Mouse (Mus musculus) right cerebral cortex, postnatal 4 days (tissue): ENCODE measurements around the gene Gm4559.
"Not testable (repeated sequence)": the region's sequence is repeated elsewhere in the genome, so short reads cannot be mapped to it uniquely, and the experiment has no call there.

Source experiments
- DNase-seq: peaks from one replicate; pipeline ENCODE4 v3.0.0-alpha.2; 2022

Gm4559 gene

DNA sequence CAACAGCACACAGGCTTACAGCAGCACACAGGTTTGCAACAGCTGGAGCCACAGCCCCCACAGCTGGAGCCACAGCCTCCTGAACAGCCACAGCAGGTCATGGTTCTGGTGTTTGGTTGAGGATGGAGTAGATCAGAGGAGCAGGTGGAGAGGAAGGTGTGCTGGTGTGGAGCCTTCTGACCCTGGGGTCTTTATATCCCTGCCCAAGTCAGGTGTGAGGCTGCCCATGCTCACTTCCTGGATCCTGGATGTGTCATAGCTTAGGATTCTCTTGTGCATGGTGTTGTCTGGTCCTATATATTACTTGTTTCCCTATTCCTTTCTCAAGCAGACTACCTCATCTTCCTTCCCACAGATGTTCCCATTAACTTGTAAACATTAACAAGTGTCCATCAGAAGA lies at the start of gene Gm4559:
Gene Gm4559 (minus strand): TSS at position 101 of the 400 bp plus-strand sequence.
- not testable (repeated sequence) for DNase-seq

DNA sequence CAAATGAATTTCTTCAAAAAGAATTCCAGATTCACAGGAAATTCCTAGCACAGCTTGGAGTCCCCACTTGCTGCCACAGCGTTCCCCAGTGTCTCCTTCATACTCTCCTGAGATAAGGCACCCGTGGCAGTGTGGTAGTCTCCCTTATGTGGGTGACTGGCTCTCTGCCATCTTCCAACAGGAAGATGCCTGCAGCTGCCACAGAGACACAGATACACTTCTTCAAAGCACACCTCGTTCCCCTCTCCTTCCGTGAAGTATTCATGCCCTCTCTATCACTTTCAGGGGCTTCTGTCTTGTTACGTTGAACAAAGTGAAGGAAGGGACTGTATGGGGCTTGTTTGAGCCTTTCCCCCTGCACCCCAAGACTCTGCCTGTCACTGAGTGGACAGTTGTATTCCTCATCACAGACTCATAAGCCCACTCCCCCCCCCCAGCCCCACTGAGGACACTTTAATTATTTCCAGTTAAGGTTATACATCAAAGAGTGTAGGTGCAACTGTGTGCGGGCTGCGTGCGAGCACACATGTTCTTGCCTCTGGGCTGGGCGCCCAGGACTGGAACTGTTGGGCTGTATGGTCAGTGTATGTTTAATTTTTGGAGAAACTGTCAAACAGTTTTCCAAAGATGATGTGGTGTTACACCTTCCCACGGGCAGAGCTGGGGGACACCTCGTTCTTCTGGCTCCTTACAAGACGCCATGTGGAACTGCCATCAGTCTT lies 49.4 kb upstream of the Gm4559 start:
- DNase-seq: no peak

DNA sequence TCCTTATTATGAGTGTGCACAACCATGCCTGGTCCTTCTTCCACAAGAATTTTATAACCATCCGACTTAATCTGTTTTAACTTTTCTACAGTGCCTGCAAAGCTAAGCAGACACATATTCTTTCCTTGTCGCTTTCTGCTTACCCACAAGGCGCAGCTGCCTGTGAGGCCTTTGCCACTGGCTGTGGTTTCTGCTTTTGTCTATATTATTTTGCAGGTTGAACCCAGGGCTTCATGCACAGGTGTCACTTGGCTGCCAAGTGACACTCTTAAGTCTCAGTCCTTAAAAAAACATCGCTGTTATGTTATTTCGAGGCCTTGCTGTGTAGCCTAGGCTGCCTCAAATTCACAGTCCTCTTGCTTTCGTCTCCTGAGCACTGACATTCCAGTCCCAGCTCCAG lies 48.5 kb upstream of the Gm4559 start:
- no peak for DNase-seq

DNA sequence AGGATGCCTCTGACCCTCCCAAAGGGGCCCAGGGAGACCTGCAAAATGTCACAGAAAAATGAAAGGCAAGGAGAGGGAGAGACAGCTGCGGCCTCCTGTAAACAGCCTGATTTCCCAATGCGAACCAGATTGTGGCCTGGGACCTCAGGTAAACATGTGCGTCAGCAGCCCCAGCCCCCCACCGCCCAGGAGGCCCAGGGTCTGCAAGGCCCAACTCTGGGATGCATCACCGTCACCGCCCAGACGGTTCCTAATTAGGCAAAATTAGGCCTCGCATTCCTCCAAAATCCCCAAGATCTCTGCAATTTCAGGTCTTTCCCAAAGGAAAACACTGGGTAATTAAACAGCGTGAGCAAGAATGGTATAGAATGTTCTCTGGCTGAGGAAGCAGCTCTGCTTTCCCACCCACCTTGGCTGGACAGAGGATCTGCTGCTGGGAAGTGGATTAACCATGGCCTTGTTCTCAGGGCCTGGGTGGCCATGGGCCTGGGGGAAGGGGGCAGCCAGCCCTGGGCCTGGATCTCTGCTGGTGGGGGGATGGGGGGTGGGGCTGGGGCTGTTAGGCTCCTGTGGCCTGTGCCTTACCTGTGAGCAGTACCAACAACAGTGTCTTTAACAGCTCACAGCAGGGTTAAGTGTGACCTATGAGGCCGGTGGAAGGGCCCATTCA lies 47.6 kb upstream of the Gm4559 start:
- DNase-seq: not testable (repeated sequence)

DNA sequence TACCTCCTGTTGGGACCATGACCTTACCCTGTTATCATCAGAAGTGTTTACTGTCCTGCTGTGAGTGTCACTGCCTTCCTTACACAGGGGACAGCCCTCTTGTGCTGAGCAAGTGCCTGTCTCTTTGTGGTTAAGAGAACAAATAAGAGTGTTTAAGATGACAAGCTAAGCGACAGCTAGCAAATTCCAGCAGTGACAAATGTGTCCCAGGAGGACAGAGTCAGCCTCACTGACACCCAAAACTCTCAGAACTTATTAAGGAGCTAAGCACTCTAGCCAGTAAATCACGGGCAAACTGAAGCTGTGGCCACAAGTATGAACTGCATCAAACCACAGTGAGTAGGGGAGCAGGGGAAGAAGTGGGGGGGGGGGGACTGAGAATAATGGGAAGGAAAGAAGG lies 46.7 kb upstream of the Gm4559 start:
- no peak for DNase-seq

DNA sequence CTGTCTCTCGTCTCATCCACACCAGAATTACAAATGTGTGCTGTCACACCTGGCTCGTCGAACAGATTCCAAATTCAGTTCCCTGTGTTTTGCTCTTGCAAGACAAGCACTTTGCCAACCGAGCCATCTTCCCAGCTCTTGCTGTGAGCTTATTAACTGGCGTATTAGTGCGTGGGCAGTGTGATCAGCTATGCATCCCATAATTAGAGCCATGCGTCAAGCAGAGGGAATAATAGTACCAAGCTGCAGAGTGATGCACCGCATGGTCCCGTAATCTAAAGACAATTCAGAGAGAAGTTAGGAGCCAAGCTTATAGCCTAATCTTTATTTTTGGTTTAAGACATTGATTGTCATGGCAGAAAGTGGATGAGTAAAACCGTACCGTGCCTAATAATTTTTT lies 45.0 kb upstream of the Gm4559 start:
- DNase-seq: no peak

DNA sequence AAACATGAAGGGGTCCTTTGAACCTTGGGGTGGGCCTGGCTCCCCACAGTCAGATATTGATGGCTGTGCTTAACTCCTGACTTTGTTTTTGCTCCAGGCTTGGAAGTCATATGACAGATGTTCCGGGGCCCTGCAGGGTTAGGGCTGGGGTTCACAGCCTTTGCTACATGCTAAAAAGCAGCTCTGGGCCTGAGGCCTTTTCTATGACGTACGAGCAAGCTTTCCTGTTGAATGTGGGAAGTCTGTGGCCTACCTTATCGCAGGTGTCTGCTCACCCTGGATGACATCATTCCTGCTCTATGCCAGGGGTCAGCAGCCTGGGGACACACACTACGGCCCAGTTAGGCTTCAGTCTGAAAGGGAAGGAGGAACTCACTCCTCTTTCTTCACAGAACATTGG lies 43.1 kb upstream of the Gm4559 start:
- no peak for DNase-seq

DNA sequence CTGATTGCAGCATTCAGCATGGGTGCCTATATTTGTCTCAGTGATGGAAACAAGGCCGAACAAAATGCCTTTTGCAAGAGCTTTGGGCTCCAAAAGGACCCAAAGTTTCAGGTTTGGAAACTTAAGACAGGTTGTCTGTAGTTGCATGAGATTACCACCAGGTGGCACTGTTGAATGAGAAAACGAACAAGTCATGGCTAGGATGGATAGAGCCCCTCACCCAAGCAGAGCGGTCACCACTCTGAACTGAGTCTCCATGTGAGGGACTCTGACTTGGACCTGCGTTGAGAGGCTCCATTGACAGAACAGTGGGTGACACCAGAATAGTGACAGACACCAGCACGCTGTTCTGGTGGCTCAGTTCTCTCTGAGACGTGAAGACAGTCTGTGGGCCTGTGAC lies 42.4 kb upstream of the Gm4559 start:
- DNase-seq: peak; percentile 41

DNA sequence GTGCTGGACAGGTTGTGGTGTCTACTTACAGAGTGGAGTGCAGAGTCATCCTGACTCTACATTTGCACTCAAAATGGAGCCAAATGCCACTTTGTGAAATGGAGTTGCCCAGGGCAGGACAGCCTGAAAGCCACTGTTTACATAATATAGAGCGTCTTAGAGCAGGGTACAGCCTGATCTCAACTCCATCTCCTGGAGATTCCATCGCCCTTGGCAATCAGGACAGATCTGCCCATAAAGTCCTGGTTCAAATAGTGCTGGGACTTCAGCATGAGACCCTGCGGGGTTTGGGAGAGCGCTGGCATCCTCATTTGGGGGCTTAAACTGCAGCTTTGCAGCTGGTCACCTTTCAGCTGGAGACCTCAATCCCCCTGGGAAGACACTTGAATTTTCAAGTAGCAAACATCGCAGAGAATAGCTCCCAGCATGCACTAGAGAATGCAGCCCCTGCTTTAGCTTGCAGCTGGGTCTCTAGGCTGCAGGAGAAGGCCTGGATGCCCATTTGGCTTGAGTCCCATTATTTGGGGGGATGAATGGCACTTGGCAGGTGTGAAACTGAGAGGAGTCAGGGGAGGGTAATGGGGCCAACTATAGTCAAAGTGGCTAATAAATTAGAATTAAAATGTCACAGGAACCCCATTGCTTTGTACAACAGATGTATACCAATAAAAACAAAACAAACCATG lies 40.6 kb upstream of the Gm4559 start:
- no peak for DNase-seq

DNA sequence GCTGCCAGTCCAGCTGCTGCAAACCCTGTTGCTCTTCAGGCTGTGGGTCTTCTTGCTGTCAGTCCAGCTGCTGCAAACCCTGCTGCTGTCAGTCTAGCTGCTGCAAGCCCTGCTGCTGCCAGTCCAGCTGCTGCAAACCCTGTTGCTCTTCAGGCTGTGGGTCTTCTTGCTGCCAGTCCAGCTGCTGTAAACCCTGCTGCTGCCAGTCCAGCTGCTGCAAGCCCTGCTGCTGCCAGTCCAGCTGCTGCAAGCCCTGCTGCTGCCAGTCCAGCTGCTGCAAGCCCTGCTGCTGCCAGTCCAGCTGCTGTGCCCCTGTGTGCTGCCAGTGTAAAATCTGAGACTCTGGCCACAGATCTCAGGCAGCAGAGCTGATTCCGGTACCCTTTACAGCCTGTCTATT lies 29.8 kb upstream of the Gm4559 start:
- DNase-seq: not testable (repeated sequence)

DNA sequence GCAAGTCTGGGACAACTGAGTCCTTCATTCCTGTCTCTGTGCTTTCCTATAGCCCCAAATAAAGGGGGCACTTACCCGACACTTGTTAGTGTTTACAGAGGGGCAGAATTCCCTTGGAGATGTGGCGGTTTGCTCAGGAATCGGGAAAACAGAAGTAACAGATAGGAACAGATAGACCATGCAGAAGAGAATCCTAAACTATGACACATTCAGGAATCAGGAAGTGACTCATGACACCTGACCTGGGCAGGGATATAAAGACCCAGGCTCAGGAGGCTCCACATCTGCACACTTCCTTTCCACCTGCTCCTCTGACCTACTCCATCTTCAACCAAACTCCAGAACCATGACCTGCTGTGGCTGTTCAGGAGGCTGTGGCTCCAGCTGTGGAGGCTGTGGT lies 29.1 kb upstream of the Gm4559 start, which contains the start of gene Krtap5-4:
Gene Krtap5-4 (plus strand): TSS at position 301 of the 400 bp plus-strand sequence.
- no peak for DNase-seq

DNA sequence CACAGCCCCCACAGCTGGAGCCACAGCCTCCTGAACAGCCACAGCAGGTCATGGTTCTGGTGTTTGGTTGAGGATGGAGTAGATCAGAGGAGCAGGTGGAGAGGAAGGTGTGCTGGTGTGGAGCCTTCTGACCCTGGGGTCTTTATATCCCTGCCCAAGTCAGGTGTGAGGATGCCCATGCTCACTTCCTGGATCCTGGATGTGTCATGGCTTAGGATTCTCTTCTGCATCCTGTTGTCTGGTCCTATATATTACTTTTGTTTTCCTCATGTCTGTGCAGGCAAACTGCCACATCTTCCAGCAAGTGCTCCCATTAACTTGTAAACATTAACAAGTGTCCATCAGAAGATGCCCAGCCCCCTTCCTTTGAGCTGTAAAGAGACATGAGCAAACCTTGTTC lies 22.9 kb upstream of the Gm4559 start, which contains the start of gene Krtap5-1:
Gene Krtap5-1 (minus strand): TSS at position 101 of the 400 bp plus-strand sequence.
- DNase-seq: not testable (repeated sequence)

DNA sequence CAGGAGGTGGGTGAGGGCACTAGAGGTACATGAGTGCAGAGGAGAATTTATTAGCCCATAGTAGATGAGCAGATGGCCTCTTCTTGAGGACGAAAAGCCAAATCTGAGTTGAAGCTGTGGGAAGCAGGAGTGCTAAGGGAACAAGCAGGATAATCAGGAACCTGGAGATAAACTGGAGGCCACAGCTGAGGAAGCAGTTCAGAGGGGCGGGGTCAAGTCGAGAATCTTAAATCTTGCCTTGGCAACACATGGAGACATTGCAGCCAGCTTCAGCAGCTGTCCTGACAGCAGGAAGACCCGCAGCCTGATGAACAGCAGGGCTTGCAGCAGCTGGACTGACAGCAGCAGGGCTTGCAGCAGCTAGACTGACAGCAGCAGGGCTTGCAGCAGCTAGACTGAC lies 21.9 kb upstream of the Gm4559 start:
- DNase-seq: not testable (repeated sequence)

DNA sequence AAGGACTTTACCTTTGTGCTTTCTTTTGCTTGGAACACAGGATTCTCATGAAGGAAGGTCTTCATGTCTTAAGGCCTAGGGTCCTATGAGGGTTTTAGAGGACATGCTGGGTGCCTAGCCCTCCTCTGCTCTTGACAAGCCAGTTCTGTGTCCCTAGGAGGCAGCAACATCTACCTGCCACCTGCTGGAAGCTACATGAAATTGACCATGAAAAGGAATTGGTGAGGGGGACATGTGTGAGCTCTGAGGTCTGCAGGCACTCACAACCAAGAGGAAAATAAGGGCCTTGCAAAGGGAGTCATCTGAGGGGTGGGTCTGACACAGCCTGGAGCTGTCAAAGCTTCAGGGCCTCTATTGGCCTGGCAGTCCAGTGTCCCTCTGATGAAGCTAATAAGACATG lies 21.3 kb upstream of the Gm4559 start:
- no peak for DNase-seq

DNA sequence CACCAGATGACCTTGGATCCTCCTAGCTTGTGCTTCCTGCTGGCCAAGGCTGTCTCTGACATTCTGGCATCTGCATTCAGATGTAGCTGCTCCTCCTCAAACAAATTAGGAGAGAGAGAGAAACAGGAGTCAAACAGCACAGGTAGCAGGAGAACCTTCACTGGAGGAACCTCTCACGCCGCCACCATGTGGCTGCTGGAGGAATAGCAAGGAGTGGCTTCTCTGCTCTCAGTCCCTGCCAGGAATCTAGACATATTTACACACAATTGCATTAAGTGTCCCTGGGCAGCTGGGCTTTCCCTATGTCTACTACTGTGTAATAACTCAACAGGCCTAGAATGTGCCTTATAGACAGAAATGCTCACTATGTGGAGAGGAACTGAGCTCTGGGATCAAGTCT lies 19.7 kb upstream of the Gm4559 start:
- peak; percentile 16 for DNase-seq

DNA sequence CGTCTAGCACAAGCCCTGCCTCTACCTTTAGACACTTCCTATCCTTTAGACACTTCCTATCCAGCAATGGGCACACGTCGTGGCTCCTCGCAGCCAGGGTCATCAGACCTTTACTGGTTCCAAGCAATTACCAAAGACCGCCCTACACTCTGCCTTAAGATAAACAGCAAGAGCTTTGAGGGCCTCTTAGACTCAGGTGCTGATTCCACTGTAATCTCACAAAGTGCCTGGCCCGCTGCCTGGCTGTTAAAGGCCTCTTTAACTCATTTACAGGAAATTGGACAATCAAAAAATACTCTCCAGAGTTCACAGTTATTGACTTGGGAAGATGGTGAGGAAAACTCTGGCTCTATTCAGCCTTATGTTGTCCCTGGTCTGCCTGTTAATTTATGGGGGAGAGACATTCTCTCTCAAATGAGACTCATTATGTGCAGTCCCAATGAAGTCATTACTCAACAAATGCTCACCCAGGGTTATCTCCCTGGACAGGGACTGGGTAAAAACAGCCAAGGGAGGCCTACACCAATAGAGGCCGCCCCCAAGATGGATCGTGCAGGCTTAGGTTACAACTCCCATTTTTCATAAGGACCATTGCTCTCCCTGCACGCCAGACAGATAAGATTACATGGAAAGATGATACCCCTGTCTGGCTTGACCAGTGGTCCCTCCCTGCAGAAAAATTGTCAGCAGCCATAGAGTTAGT lies 11.9 kb upstream of the Gm4559 start:
- DNase-seq: not testable (repeated sequence)

DNA sequence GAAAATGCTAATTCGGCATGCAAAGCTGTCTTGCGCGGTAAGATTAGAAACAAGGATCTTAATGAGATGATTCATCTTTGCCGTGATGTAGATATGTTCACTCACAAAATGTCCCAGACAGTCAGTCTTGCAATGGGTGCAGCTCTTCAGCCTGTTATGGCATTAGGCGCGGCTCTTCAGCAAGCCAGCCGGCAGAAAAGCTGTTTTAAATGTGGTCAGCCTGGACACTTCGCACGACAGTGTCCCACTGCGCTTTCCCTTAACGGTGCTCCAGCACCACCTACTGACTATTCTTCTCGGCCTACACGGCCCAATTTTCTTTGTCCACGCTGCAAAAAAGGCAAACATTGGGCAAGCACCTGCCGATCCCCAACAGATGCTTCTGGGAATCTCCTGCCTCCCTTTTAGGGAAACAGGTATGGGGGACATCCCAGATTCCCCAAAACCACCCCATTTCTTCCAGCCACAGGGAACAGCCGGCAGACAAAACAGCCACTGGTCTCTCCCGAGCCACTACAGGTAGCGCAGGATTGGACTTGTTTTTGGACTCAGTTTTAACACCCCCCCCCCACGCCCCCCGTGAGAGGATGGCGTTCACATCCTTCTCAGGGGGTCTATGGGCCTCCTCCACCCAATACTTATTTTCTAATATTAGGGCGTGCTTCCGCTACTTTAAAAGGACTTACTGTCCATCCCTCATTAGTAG lies 11.1 kb upstream of the Gm4559 start:
- DNase-seq: peak; percentile 25

DNA sequence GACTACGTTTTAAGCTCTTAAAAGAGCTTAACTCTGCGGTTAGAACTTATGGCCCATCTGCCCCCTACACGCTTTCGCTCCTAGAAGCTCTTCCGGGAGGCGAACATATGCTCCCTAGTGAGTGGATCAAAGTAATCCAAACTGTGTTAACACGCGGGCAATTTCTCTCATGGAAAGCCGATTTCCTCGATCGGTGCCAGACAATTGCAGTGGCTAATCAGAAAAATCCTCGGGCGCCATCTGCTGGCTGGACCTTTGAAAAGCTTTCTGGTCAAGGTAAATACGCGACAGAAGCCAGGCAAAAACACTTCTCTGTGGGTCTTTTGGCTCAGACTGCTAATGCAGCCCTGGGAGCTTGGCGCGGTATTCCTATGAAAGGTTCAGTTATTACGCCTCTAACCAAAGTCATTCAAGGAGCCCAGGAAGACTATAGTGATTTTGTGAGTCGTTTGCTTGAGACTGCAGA lies 10.5 kb upstream of the Gm4559 start:
- peak; percentile 98 for DNase-seq

DNA sequence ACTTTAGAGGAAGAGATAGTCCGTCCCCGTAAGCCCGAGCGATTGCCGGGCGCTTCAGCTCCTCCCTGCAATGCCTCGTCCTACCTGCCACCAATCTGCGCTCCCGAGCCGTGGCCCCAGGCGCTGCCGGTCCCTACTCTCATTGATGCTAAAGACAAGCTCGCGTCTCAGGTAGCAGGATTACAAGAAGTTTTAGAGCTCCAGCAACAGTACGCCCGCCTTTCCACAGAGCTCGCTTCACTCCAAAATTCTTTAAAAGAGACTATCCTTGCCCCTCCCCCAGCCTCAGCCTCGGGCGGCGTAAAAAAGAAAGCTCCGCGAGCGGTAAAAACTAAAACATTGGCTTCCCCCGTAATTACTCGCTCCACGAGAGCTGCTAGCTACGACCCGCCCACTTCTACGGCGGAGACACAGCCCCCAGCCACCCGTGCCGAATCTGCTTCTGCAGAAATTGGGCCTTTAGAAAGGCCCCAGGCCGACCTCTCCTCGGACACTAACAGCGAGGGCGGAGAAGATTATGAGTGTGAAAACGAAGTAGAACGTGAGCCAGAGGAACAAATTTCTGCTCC lies 9.9 kb upstream of the Gm4559 start:
- DNase-seq: peak; percentile 45

DNA sequence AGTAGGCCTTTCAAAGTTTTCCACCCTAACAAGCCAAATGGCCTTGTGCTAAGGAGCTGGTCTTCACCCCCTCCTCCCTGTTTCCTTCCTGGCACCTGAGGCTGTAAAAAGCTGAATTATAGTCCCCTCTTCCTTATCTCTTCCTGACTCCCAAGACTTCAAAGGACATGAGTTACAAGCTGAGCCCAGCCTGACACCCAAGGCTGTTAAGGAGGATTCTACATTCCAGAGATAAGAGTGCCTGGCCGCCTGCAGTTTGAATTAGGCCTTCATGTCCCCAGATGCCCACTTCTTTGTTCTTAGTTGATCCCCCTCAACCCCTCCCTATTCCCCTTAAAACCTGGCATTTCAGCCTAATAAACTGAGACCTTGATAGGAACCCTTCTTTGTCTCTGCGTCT lies 8.7 kb upstream of the Gm4559 start:
- DNase-seq: not testable (repeated sequence)

DNA sequence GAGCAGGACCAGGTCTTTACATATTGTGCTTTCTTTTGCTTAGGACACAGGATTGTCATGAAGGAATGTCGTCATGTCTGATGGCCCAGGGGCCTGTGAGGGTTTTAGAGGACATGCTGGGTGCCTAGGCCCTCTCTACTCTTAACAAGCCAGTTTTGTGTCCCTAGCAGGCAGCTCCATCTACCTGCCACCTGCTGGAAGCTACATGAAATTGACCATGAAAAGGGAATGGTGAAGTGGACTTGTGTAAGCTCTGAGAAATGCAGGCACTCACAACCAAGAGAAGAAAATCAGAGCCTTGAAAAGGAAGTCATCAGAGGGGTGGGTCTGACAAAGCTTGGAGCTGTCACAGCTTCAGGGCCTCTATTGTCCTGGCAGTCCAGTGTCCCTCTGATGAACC lies 5.1 kb upstream of the Gm4559 start:
- not testable (repeated sequence) for DNase-seq

DNA sequence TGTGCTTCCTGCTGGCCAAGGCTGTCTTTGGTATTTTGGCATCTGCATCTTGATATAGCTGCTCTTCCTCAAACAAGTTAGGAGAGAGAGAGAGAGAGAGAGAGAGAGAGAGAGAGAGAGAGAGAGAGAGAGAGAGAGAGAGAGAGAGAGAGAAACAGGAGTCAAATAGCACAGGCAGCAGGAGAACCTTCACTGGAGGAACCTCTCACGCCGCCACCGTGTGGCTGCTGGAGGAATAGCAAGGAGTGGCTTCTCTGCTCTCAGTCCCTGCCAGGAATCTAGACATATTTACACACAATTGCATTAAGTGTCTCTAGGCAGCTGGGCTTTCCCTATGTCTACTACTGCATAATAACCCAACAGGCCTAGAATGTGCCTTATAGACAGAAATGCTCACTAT lies 4.0 kb upstream of the Gm4559 start:
- peak; percentile 79 for DNase-seq
